ENCODE assay signal across 7 mouse cellular contexts in genomic region chr3:103733799-103734695, GRCm38 (mm10). TPM values are rescaled to one million over a fixed set of nuclear protein-coding genes. Genes with fewer than 3 reads are reported as not detected.
DNase-seq lines count a peak whose midpoint lies in the region; ATAC-seq and TF ChIP-seq lines count a peak whose summit lies in the region.

No protein-coding gene starts in this region.

- no peaks in the 10 kb centered on the region for H3K36me3 ChIP-seq in spleen, adult 2 months (ENCODE audit: control insufficient read depth, insufficient read depth, low read length)
- no peaks in the 10 kb centered on the region for H3K36me3 ChIP-seq in forebrain, embryonic 15.5 days
- H3K36me3 ChIP-seq in midbrain, embryonic 16.5 days (ENCODE audit: control insufficient read depth, insufficient read depth, low read length) = no peaks in the 10 kb centered on the region

- ATAC-seq in forebrain, embryonic 15.5 days (replicated peaks) = peak; percentile 79
- ATAC-seq in midbrain, embryonic 16.5 days = peak; percentile 86
- ATAC-seq in megakaryocyte, adult 5-6 weeks (ENCODE audit: poor library complexity, severe bottlenecking) = no peak

- DNase-seq in spleen, adult 2 months (ENCODE audit: low read depth in 1 of 2, low spot score in 2 of 2) = no peak
- DNase-seq in spleen, postnatal 10 days (ENCODE audit: low spot score in 2 of 2) = no peak
- peak; percentile 43 to 53 for DNase-seq in layer of hippocampus, postnatal 14 days (ENCODE audit: low spot score in 2 of 2)
- DNase-seq in adrenal gland, adult (ENCODE audit: inconsistent age in 2 of 2, low spot score in 1 of 2) = no peak

- TF ChIP-seq POLR2A in spleen, adult 2 months (IDR thresholded peaks at IDR 0.05; ENCODE audit: low read depth, low read length) = no peak

- H3K4me1 ChIP-seq in spleen, adult 2 months (ENCODE audit: control insufficient read depth, insufficient read depth, insufficient read length) = peaks cover 7% of the 10 kb centered on the region; the same call in 1 of the 2 replicates
- H3K4me1 ChIP-seq in forebrain, embryonic 15.5 days = peaks cover 59% of the 10 kb centered on the region
- H3K4me1 ChIP-seq in midbrain, embryonic 16.5 days (ENCODE audit: control insufficient read depth, insufficient read depth, low read length) = peaks cover 30% of the 10 kb centered on the region

- H3K27ac ChIP-seq in spleen, adult 2 months (ENCODE audit: insufficient read depth, low read length) = 0 out of 2 replicates have a peak overlapping the region, but pooled peaks have one; percentile 8
- H3K27ac ChIP-seq in forebrain, embryonic 15.5 days (replicated peaks) = peak overlapping the region; percentile 71
- H3K27ac ChIP-seq in midbrain, embryonic 16.5 days (ENCODE audit: low read length) = peak overlapping the region; percentile 25

- H3K9ac ChIP-seq in forebrain, embryonic 15.5 days (replicated peaks) = peak overlapping the region; percentile 40
- H3K9ac ChIP-seq in midbrain, embryonic 16.5 days (ENCODE audit: low read depth, low read length) = peak overlapping the region; percentile 47

- no peaks in the 10 kb centered on the region for H3K9me3 ChIP-seq in forebrain, embryonic 15.5 days
- no peaks in the 10 kb centered on the region for H3K9me3 ChIP-seq in midbrain, embryonic 16.5 days (replicated peaks; ENCODE audit: control insufficient read depth, low read length, poor library complexity, severe bottlenecking)

- TF ChIP-seq CTCF in spleen, adult 2 months (IDR thresholded peaks at IDR 0.05; ENCODE audit: extremely low read depth, insufficient read depth, insufficient read length, insufficient replicate concordance) = no peak

- no peaks in the 10 kb centered on the region for H3K27me3 ChIP-seq in spleen, adult 2 months (ENCODE audit: control insufficient read depth, insufficient read depth, low read length)
- H3K27me3 ChIP-seq in forebrain, embryonic 15.5 days = no peaks in the 10 kb centered on the region
- H3K27me3 ChIP-seq in midbrain, embryonic 16.5 days (ENCODE audit: control insufficient read depth, insufficient read depth, low read depth, low read length) = no peaks in the 10 kb centered on the region

- H3K4me3 ChIP-seq in spleen, adult 2 months (ENCODE audit: extremely low read depth, insufficient read depth, insufficient read length) = no peak overlapping the region
- H3K4me3 ChIP-seq in forebrain, embryonic 15.5 days = peak overlapping the region; percentile 16
- H3K4me3 ChIP-seq in midbrain, embryonic 16.5 days (ENCODE audit: low read depth, low read length) = peak overlapping the region; percentile 0; the same call in 1 of the 2 replicates

- WGBS in spleen, adult 2 months = 91% methylated on average over 19 of the region's 19 CpGs
- 5% methylated on average over 19 of the region's 19 CpGs for WGBS in forebrain, embryonic 15.5 days
- 2% methylated on average over 18 of the region's 19 CpGs for WGBS in midbrain, embryonic 16.5 days

- peak overlapping the region; percentile 45 for H3K4me2 ChIP-seq in forebrain, embryonic 15.5 days (replicated peaks)
- H3K4me2 ChIP-seq in midbrain, embryonic 16.5 days (ENCODE audit: low read length) = peak overlapping the region; percentile 43

RNA-seq across cellular contexts. Expression of gene Olfml3, which starts 3.8 kb away (rescaled TPM):
- 17.9 and 18.2 TPM in 2 replicates for polyA plus RNA-seq in spleen, adult 2 months (2012; rRNA removed)
- 5.1 and 5.3 TPM in 2 replicates for polyA plus RNA-seq in forebrain, embryonic 15.5 days (2015; fragmentation: Nextera tagmentation; extraction: Ambion mirVana)
- total RNA-seq in layer of hippocampus, postnatal 14 days (2021) = 10 to 100 TPM; 11.1 to 12.6 TPM
- 4.6 and 5.3 TPM in 2 replicates for polyA plus RNA-seq in midbrain, embryonic 16.5 days (2015; fragmentation: Nextera tagmentation; extraction: Ambion mirVana)
- total RNA-seq in megakaryocyte, adult 5-6 weeks (2015) = 0.25 and 1.3 TPM in 2 replicates
- total RNA-seq in megakaryocyte, adult 5-6 weeks (2017) = 0.57 and 0.59 TPM in 2 replicates

RNA-seq across cellular contexts. Expression of gene Gm10964, which starts 5.1 kb away (rescaled TPM):
- not detected in 2 replicates for polyA plus RNA-seq in spleen, adult 2 months (2012; rRNA removed)
- polyA plus RNA-seq in forebrain, embryonic 15.5 days (2015; fragmentation: Nextera tagmentation; extraction: Ambion mirVana) = not detected in 2 replicates
- not detected for total RNA-seq in layer of hippocampus, postnatal 14 days (2021)
- polyA plus RNA-seq in midbrain, embryonic 16.5 days (2015; fragmentation: Nextera tagmentation; extraction: Ambion mirVana) = not detected in 2 replicates
- total RNA-seq in megakaryocyte, adult 5-6 weeks (2015) = not detected in 2 replicates
- total RNA-seq in megakaryocyte, adult 5-6 weeks (2017) = not detected in 2 replicates

RNA-seq across cellular contexts. Expression of gene Hipk1, which starts 57.3 kb away (rescaled TPM):
- polyA plus RNA-seq in spleen, adult 2 months (2012; rRNA removed) = 72.4 and 84.4 TPM in 2 replicates
- polyA plus RNA-seq in forebrain, embryonic 15.5 days (2015; fragmentation: Nextera tagmentation; extraction: Ambion mirVana) = 13.0 and 13.5 TPM in 2 replicates
- total RNA-seq in layer of hippocampus, postnatal 14 days (2021) = 10 to 100 TPM; 91.2 to 91.3 TPM
- polyA plus RNA-seq in midbrain, embryonic 16.5 days (2015; fragmentation: Nextera tagmentation; extraction: Ambion mirVana) = 11.1 and 11.5 TPM in 2 replicates
- 287 and 324 TPM in 2 replicates for total RNA-seq in megakaryocyte, adult 5-6 weeks (2015)
- total RNA-seq in megakaryocyte, adult 5-6 weeks (2017) = 142 and 182 TPM in 2 replicates

Comparison
In these comparisons a context has a peak if more than half of its experiments do, and no peak if none do; other contexts are left out.
1. DNase-seq: peak in layer of hippocampus, postnatal 14 days (2 of 2); none in spleen, adult 2 months (0 of 2), spleen, postnatal 10 days (0 of 2) and adrenal gland, adult (0 of 2).
2. H3K27ac ChIP-seq: peak in every context shown above with its lines; median percentile 71 in forebrain, embryonic 15.5 days; 25 in midbrain, embryonic 16.5 days; 8 in spleen, adult 2 months.